Mouse (Mus musculus) frontal cortex, adult (tissue): Measurements from ENCODE around the gene Shank2.

Source experiments
- ATAC-seq: cut with Nextera tagmentation; 2 replicates; pipeline ENCODE4 v1.9.2; 2017; ENCODE audit warnings: mild to moderate bottlenecking, moderate library complexity, mixed read lengths; ENCODE audit not compliant: low TSS enrichment

Gene Shank2

GRCm38 (mm10) chr7:144417644-144418343 is 416.1 kb downstream of the Shank2 start:
- ATAC-seq, result peak; percentile 82

- no peak for ATAC-seq
Observed at GRCm38 (mm10) chr7:144420552-144420951, 418.8 kb downstream of the Shank2 start.

- no peak for ATAC-seq
Observed at GRCm38 (mm10) chr7:144421478-144421877, 419.8 kb downstream of the Shank2 start.

GRCm38 (mm10) chr7:144425953-144426352 is 424.2 kb downstream of the Shank2 start:
- peak; percentile 29; the same call in 1 of the 2 replicates for ATAC-seq

GRCm38 (mm10) chr7:144426594-144426993 is 424.9 kb downstream of the Shank2 start:
- ATAC-seq, result no peak

- ATAC-seq, result no peak
Observed at GRCm38 (mm10) chr7:144427460-144427859, 425.7 kb downstream of the Shank2 start.

GRCm38 (mm10) chr7:144432920-144433319 is 431.2 kb downstream of the Shank2 start:
- no peak for ATAC-seq

- ATAC-seq, result no peak
Observed at GRCm38 (mm10) chr7:144438811-144439210, 437.1 kb downstream of the Shank2 start.

GRCm38 (mm10) chr7:144441466-144441865 is 439.7 kb downstream of the Shank2 start:
- peak; percentile 65; the same call in 1 of the 2 replicates for ATAC-seq

GRCm38 (mm10) chr7:144441976-144442375 is 440.2 kb downstream of the Shank2 start:
- ATAC-seq, result no peak

- ATAC-seq, result no peak
Observed at GRCm38 (mm10) chr7:144444788-144445187, 443.1 kb downstream of the Shank2 start.

GRCm38 (mm10) chr7:144447146-144447545 is 445.4 kb downstream of the Shank2 start:
- no peak for ATAC-seq

GRCm38 (mm10) chr7:144448186-144448585 is 446.5 kb downstream of the Shank2 start:
- no peak for ATAC-seq

GRCm38 (mm10) chr7:144449637-144450570 is 448.2 kb downstream of the Shank2 start:
- ATAC-seq, result peak; percentile 55; the same call in 1 of the 2 replicates

- no peak for ATAC-seq
Observed at GRCm38 (mm10) chr7:144450661-144451060, 448.9 kb downstream of the Shank2 start.

- ATAC-seq, result no peak
Observed at GRCm38 (mm10) chr7:144458881-144459280, 457.2 kb downstream of the Shank2 start.

- ATAC-seq, result peak; percentile 25; the same call in 1 of the 2 replicates
Observed at GRCm38 (mm10) chr7:144461246-144461902, 459.6 kb downstream of the Shank2 start.

GRCm38 (mm10) chr7:144462577-144462976 is 460.8 kb downstream of the Shank2 start:
- ATAC-seq, result no peak

GRCm38 (mm10) chr7:144468741-144469140 is 467.0 kb downstream of the Shank2 start:
- ATAC-seq, result no peak

GRCm38 (mm10) chr7:144469181-144469641 is 467.5 kb downstream of the Shank2 start:
- no peak for ATAC-seq

- ATAC-seq, result no peak
Observed at GRCm38 (mm10) chr7:144469908-144470544, 468.3 kb downstream of the Shank2 start.
